Mouse (Mus musculus): ENCODE measurements around the gene Lrrc2.

DNA sequence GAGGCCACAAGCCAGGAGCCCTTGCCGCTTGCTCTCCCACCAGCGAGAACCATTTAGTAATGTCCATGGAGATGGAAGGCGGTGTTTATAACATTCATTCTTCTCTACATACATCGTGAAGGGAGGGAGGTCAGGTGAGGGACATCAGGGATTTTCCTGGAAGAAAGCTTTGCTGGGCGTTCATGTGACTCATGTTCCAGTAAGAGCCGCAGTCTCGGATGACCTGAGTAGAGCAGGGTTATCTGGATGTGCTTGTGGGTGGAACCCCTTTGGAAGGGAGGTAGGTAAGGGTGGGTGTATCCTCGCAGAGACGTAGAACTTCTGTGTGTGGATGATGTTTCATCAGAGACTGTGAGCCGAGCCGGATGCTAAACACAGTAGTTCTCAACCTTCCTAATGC is at the start of gene Lrrc2:
- no peak for TF ChIP-seq CTCF (IDR thresholded peaks at IDR 0.05; ENCODE audit: insufficient read depth, low read depth, low read length)
- TF ChIP-seq POLR2A (IDR thresholded peaks at IDR 0.05; ENCODE audit: insufficient read depth, low read depth, low read length), result no peak
